Mouse (Mus musculus): ENCODE measurements at regions not wholly inside any gene's neighbourhood (a gene's known extent, or its start where the extent isn't known, plus 50 kb on each side); places are given as distances from the start of the nearest gene placed in this dataset.

- peak; percentile 60 for DNase-seq (ENCODE audit: low spot score)
These were observed 92.1 kb downstream of the Bcl2l11 start for GRCm38 (mm10) chr2:128217784-128218467.

GRCm38 (mm10) chr2:128218961-128219360 lies 93.1 kb downstream of the Bcl2l11 start:
- no peak for DNase-seq (ENCODE audit: low spot score)

- DNase-seq (ENCODE audit: low spot score) = no peak
These were observed 95.2 kb downstream of the Bcl2l11 start for GRCm38 (mm10) chr2:128221055-128221454.

- DNase-seq (ENCODE audit: low spot score) = no peak
These were observed 95.8 kb downstream of the Bcl2l11 start for GRCm38 (mm10) chr2:128221657-128222056.

- DNase-seq (ENCODE audit: low spot score) = no peak
These were observed 100.7 kb downstream of the Bcl2l11 start for GRCm38 (mm10) chr2:128226465-128227047.

GRCm38 (mm10) chr2:128229730-128230129 lies 103.9 kb downstream of the Bcl2l11 start:
- DNase-seq (ENCODE audit: low spot score) = no peak

GRCm38 (mm10) chr2:128230921-128231320 lies 105.1 kb downstream of the Bcl2l11 start:
- DNase-seq (ENCODE audit: low spot score) = no peak

- no peak for DNase-seq (ENCODE audit: low spot score)
These were observed 105.5 kb downstream of the Bcl2l11 start for GRCm38 (mm10) chr2:128231338-128231737.

- no peak for DNase-seq (ENCODE audit: low spot score)
These were observed 106.2 kb downstream of the Bcl2l11 start for GRCm38 (mm10) chr2:128232027-128232426.

- no peak for DNase-seq (ENCODE audit: low spot score)
These were observed 109.3 kb downstream of the Bcl2l11 start for GRCm38 (mm10) chr2:128235127-128235526.

- DNase-seq (ENCODE audit: low spot score) = no peak
These were observed 113.6 kb downstream of the Bcl2l11 start for GRCm38 (mm10) chr2:128239451-128239850.

- DNase-seq (ENCODE audit: low spot score) = no peak
These were observed 114.2 kb downstream of the Bcl2l11 start for GRCm38 (mm10) chr2:128240054-128240453.

- DNase-seq (ENCODE audit: low spot score) = no peak
These were observed 114.9 kb downstream of the Bcl2l11 start for GRCm38 (mm10) chr2:128240536-128241279.

GRCm38 (mm10) chr2:128241280-128241665 lies 115.4 kb downstream of the Bcl2l11 start:
- peak; percentile 33 for DNase-seq (ENCODE audit: low spot score)

- DNase-seq (ENCODE audit: low spot score) = peak; percentile 85
These were observed 119.7 kb downstream of the Bcl2l11 start for GRCm38 (mm10) chr2:128245544-128245943.

GRCm38 (mm10) chr2:128247967-128248366 lies 122.1 kb downstream of the Bcl2l11 start:
- DNase-seq (ENCODE audit: low spot score) = no peak

GRCm38 (mm10) chr2:128249188-128249587 lies 123.3 kb downstream of the Bcl2l11 start:
- no peak for DNase-seq (ENCODE audit: low spot score)

- no peak for DNase-seq (ENCODE audit: low spot score)
These were observed 123.8 kb downstream of the Bcl2l11 start for GRCm38 (mm10) chr2:128249607-128250006.

GRCm38 (mm10) chr2:128250841-128251240 lies 125.0 kb downstream of the Bcl2l11 start:
- DNase-seq (ENCODE audit: low spot score) = no peak

GRCm38 (mm10) chr2:128256651-128257050 lies 130.8 kb downstream of the Bcl2l11 start:
- DNase-seq (ENCODE audit: low spot score) = no peak

- no peak for DNase-seq (ENCODE audit: low spot score)
These were observed 131.4 kb downstream of the Bcl2l11 start for GRCm38 (mm10) chr2:128257262-128257661.

- DNase-seq (ENCODE audit: low spot score) = no peak
These were observed 138.0 kb downstream of the Bcl2l11 start for GRCm38 (mm10) chr2:128263880-128264279.
